Comparison of ENCODE assay signal across 16 mouse cellular contexts in the genomic region with DNA sequence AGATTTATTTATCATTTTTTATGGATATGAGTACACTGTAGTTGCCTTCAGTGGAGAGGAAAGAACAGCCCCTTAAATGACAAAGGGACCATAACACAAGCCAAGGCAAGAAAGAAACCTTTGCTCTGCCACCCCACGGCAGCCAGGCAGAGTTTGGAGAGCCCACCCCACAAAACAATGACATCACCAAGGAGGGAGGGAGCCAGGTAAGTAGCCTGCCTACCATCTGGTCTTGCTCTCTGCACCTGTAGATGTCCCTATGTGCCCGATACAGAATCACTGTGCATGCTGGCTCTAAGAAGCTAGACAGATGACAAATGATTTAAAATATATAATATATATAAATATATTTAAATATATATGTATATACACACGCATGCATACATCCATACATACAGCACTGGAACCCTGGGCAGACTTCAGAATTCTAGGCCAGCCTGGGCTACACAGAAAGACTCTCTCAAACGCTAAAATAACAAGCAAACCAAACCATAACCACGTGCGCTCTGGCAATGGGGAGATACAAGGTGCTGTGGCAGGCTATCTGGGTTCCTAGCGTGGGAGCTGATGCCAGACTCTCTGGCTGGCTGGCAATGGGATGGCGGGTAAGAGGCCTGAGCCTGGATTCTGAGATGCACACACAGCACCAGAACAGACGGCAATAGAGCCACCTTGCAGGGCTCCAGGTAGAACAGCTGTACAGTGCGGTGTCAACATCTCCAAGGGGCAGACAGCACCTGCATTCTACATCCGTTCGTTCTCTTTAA. TPM values are rescaled to one million over a fixed set of nuclear protein-coding genes. Genes with fewer than 3 reads are reported as not detected.
"Had no signal": no experiment of that assay in that cellular context is flagged by ENCODE, and none has a peak within 500 bp of the region (broad histone marks: within the 10 kb centered on the region; RNA-seq: fewer than 3 reads in every experiment).

No protein-coding gene starts in this region.

- ATAC-seq: liver, embryonic 12.5 days; midbrain, embryonic 13.5 days; midbrain, embryonic 16.5 days had no signal

- DNase-seq: kidney, adult 8-10 months; kidney, postnatal 14 days; kidney, postnatal 4 days; layer of hippocampus, adult 9-11 months; layer of hippocampus, postnatal 36 days; liver; lung, adult 18-20 months; lung, postnatal 10 days; lung, postnatal 36 days; retina, postnatal 1 day; thymus, adult 18-20 months; thymus, postnatal 36 days had no signal

RNA-seq across cellular contexts. Expression of gene Prkcz, which starts 24.7 kb away (rescaled TPM):
- total RNA-seq: monocyte, adult 5-6 weeks had no signal
